Mouse (Mus musculus): ENCODE measurements around the gene Ncoa7.

DNA sequence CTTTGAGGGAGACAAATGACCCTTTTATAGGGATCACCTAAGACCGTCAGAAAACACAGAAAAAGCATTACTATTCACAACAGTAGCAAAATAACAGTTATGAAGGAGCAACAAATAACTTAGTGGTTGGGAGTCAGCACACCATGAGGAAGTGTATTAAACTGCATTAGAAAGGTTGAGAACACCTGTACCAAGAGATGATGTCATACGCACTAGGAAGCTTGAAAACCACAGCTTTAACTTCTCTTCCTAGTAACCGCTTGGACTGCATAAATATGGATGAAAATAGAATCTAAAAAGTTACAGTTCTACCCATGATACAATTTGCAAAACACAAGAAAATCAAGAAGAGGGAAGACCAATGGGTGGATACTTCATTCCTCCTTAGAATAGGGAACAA, 64.7 kb downstream of the Ncoa7 start:
- TF ChIP-seq CTCF (IDR thresholded peaks at IDR 0.05) (no peak), EP300 (IDR thresholded peaks at IDR 0.05) (no peak)
